Mouse (Mus musculus) spleen, adult 2 months (tissue): ENCODE measurements around the gene Mras.

Source experiments
- CTCF ChIP-seq: fragments of 200-500 bp; IDR thresholded peaks from 2 replicates; pipeline ENCODE4 v1.5.1; 2011; ENCODE audit warnings: mild to moderate bottlenecking, inconsistent platforms; ENCODE audit not compliant: insufficient read depth, insufficient read length, insufficient replicate concordance; ENCODE audit errors: extremely low read depth
- POLR2A ChIP-seq: fragments of 200-500 bp; IDR thresholded peaks from 2 replicates; pipeline ENCODE4 v1.6.1; 2011; ENCODE audit warnings: low read depth, low read length, inconsistent platforms

DNA sequence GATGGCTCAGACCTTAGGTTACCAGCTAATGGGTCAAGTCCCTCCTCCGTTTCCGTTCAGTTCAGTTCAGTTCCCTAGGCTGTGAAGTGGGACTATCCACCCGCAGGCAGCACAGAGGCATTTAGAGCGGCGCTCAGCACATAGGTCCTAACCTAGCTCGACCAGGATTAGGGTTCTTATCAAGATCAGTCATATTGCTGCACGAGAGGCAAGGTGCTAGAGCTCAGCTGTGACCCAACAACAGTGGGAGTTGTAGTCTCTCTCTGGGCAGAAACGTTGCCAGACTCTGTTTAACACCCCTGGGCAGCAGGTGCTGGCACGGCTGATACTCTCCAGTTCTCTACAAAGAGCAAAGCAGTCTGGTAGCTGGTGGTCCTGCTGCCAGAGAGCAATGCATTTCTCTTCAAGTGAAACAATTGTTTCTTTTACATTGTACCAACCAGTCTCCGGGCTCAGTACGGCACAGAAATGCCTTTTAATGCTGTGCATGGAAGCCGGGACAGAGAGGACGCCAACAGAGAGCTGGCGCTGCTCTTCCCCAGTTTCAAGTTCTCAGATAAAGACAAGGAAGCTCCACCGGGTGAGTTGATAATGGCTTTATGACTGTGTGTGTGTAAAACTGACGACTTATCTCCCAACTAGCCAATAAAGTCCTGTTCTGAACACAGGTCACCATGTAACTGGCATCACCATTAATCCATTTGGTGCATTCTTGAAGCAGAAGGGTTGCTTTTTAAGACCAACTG lies 33.3 kb upstream of the Mras start:
- TF ChIP-seq CTCF: no peak
- no peak for TF ChIP-seq POLR2A
